Mouse (Mus musculus): ENCODE data around the gene Snx14.

- no peak for TF ChIP-seq CTCF (IDR thresholded peaks at IDR 0.05; ENCODE audit: extremely low read depth, insufficient read length, insufficient replicate concordance, low read depth, low read length)
- TF ChIP-seq POLR2A (IDR thresholded peaks at IDR 0.05; ENCODE audit: low read depth, low read length) = 0 out of 2 replicates have a peak, but pooled peaks have one; percentile 8
Measured at GRCm38 (mm10) chr9:88481791-88482160, 43.0 kb upstream of the Snx14 start.
